In the genomic region with DNA sequence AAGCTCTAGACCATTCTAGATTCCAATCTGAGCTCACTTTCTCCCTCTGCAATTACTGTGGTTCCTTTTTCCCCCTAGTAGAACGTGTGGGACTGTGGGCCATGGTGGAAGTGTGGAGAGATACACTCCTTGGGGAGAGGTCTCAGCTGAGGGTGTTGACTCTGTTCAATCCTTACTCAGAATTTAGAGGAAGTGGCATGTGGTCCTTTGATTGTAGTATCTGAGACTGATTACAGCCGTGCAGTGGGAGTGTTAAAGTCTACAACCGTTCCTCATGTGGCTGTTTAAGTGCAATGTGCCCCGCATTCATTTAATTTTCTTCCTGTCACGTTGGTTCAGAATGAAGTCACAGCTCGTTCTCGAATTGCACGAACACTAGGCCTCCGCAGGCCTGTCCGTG, we compare ENCODE assay signal across 18 mouse cellular contexts. TPM values are rescaled to one million over a fixed set of nuclear protein-coding genes. Genes with fewer than 3 reads are reported as not detected.
"Had no signal": no experiment of that assay in that cellular context is flagged by ENCODE, and none has a peak within 500 bp of the region (broad histone marks: within the 10 kb centered on the region; RNA-seq: fewer than 3 reads in every experiment).

No protein-coding gene starts in this region.

- H3K27me3 ChIP-seq: neural tube, embryonic 15.5 days; stomach, embryonic 15.5 days had no signal

- H3K9ac ChIP-seq: neural tube, embryonic 15.5 days; stomach, embryonic 15.5 days had no signal

- H3K4me2 ChIP-seq: neural tube, embryonic 15.5 days; stomach, embryonic 15.5 days had no signal

- H3K4me1 ChIP-seq: neural tube, embryonic 15.5 days; stomach, embryonic 15.5 days had no signal

- DNase-seq: retina, postnatal 1 day; right cerebral cortex, adult 18-20 months; right cerebral cortex, postnatal 14 days; right cerebral cortex, postnatal 25 days; right cerebral cortex, postnatal 4 days; spleen, adult 18-20 months; thymus, adult 18-20 months; thymus, adult 2 months; thymus, postnatal 14 days; thymus, postnatal 25 days; thymus, postnatal 36 days; thymus, postnatal 4 days had no signal

- H3K27ac ChIP-seq: neural tube, embryonic 15.5 days; stomach, embryonic 15.5 days; stomach, postnatal 0 days had no signal

- H3K4me3 ChIP-seq: neural tube, embryonic 15.5 days; stomach, embryonic 15.5 days had no signal

- H3K9me3 ChIP-seq: neural tube, embryonic 15.5 days; stomach, embryonic 15.5 days had no signal

RNA-seq across cellular contexts. Expression of gene Cdhr5, which starts 20.4 kb away (rescaled TPM):
- total RNA-seq: neutrophil, adult 5-6 weeks had no signal
- polyA plus RNA-seq: neural tube, embryonic 14.5 days; neural tube, embryonic 15.5 days; urinary bladder, adult 2 months had no signal

RNA-seq across cellular contexts. Expression of gene Sct, which starts 22.8 kb away (rescaled TPM):
- total RNA-seq: neutrophil, adult 5-6 weeks had no signal

RNA-seq across cellular contexts. Expression of gene Drd4, which starts 35.6 kb away (rescaled TPM):
- total RNA-seq: neutrophil, adult 5-6 weeks had no signal
